Mouse (Mus musculus): ENCODE results near the gene Gab1. TPM values are rescaled to one million over a fixed set of nuclear protein-coding genes. Genes with fewer than 3 reads are reported as not detected.

The Gab1 gene
- polyA plus RNA-seq, 1 experiment from 2014 or later: 12.8 TPM

DNA sequence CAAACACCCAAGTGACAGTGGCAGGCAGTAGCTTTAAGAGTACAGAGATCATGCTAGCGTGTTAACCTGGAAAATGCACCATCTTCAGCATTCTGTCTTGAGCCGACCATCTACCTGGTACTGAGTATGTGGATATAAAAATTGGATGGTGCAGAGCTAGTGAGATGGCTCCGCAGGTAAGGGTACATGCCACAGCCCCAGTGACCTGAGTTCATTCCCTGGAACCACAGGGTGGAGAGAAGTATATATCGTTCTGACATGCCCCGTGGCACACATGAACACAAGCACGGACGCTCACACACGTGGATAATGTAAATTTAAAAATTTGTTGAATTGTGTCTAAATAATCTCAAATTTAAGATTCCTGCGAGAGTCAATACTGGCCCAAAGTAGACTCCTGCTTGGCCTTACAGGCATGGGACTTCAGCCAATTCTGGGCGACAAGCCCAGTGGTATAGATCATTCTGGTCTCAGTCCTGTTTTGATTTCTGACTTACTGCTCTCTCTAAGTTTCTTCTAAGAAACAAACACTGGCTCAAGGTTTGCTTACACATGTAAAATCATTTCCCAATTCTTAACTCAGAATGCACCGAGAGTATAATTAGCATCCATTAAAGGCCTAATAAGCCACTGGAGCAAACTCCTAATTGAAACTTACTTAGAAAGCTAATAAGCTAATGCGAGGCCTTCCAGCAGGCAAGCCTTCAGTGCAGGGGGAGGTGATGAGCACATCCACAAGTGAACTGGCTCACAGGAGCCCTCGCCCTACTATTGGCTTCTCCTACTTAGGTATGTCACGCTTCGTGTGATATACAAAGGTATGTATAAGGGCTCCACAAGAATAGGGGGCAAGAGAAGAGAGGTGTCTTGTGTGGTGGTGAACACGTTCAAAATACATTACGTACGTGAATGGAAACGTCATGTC lies 85.5 kb downstream of the Gab1 start:
- no peak overlapping the region for H3K9ac ChIP-seq
- 80% methylated on average over 19 of the region's 19 CpGs for WGBS
- H3K9me3 ChIP-seq: no peaks in the 10 kb centered on the region
- no peak overlapping the region; the same call in 1 of the 2 replicates for H3K27ac ChIP-seq (replicated peaks)
- peaks cover 28% of the 10 kb centered on the region for H3K4me1 ChIP-seq (replicated peaks)
- ATAC-seq (ENCODE audit: low read depth): peak; percentile 69; the same call in 1 of the 2 replicates
- no peaks in the 10 kb centered on the region for H3K27me3 ChIP-seq
- no peaks in the 10 kb centered on the region for H3K36me3 ChIP-seq
- H3K4me3 ChIP-seq: no peak overlapping the region
- no peak overlapping the region for H3K4me2 ChIP-seq

DNA sequence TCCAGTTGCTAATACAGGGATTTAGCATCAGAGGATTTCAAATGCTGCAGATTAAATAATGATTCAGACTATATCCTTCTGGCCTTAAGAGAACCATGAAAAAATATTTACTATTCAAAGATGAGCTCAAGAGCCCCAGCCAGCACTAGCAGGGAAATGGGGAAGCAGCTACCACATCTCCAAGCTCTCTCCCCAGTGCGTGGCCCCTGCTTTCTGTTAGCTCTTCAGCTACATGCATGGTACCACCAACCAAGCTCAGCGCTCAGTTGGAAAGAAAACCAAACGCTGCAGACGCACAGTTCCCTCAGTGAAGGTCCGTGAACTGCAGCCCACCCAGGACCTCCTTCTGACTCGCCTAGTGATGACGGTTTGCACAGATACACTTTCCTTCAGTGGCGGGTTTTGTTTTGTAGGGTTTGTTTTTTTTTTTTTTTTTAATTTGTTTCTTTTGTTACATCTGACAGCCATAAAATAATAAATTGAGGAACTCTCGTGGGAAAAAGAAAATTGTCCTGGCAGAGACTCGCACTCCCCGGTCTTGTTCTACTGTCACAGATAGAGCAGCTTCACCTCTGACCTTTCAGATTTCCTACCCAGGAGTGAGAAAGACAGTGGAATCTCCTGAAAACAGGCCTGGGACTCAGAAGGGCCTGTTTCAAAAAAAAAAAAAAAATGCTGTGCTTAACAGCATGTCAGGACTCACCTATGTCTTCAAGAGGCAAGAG lies 86.4 kb downstream of the Gab1 start:
- H3K9ac ChIP-seq: no peak overlapping the region
- no peaks in the 10 kb centered on the region for H3K36me3 ChIP-seq
- H3K27ac ChIP-seq (replicated peaks): no peak overlapping the region
- H3K27me3 ChIP-seq: no peaks in the 10 kb centered on the region
- no peaks in the 10 kb centered on the region for H3K9me3 ChIP-seq
- no peak for ATAC-seq (ENCODE audit: low read depth)
- 32% methylated on average over 11 of the region's 11 CpGs for WGBS
- H3K4me2 ChIP-seq: no peak overlapping the region
- H3K4me3 ChIP-seq: no peak overlapping the region
- peaks cover 28% of the 10 kb centered on the region for H3K4me1 ChIP-seq (replicated peaks)

DNA sequence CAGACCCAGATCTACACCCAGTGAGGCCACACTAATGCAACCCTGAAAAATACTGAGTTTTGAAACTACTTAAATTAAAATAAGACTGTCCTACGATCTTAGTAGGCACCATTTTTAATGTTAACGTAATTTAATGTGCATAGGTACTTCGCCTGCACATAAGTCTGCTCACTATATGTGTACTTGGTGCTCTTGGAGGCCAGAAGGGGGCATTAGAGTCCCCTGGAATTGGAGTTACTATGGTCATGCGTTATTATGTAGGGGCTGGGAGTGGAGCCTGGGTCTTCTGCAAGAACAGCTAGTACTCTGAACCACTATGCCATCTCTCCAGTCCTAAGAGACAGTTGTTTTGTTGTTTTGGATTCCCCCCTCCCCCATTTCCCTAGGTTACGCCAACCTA lies 88.1 kb downstream of the Gab1 start:
- no peaks in the 10 kb centered on the region for H3K9me3 ChIP-seq
- peaks cover 15% of the 10 kb centered on the region for H3K36me3 ChIP-seq
- H3K27me3 ChIP-seq: no peaks in the 10 kb centered on the region
- H3K4me2 ChIP-seq: no peak overlapping the region
- no peak overlapping the region for H3K27ac ChIP-seq (replicated peaks)
- ATAC-seq (ENCODE audit: low read depth): no peak
- 93% methylated on average over 5 of the region's 5 CpGs for WGBS
- no peak overlapping the region for H3K9ac ChIP-seq
- H3K4me3 ChIP-seq: no peak overlapping the region
- H3K4me1 ChIP-seq (replicated peaks): peaks cover 28% of the 10 kb centered on the region

DNA sequence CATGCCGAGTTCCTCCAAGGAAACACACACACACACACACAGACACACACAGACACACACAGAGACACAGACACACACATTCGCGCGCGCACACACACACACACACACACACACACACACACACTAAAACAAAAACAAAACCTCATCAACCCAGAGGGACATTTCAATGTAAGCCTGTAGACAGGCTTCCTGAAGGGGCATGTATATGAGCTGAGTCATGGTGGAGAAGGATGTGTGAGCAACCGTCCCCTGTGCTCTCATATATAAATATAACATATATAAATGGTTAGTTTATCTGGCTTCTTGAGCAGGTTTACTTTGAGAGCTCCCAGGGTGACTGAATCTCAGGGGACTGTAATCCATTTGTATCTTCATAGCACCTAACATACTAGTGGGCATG lies 91.0 kb downstream of the Gab1 start:
- no peaks in the 10 kb centered on the region for H3K9me3 ChIP-seq
- no peak for ATAC-seq (ENCODE audit: low read depth)
- H3K9ac ChIP-seq: no peak overlapping the region
- H3K36me3 ChIP-seq: peaks cover 24% of the 10 kb centered on the region
- H3K27me3 ChIP-seq: no peaks in the 10 kb centered on the region
- no peak overlapping the region for H3K4me3 ChIP-seq
- H3K27ac ChIP-seq (replicated peaks): no peak overlapping the region
- H3K4me1 ChIP-seq (replicated peaks): peaks cover 8% of the 10 kb centered on the region
- 93% methylated on average over 6 of the region's 6 CpGs for WGBS
- no peak overlapping the region for H3K4me2 ChIP-seq

DNA sequence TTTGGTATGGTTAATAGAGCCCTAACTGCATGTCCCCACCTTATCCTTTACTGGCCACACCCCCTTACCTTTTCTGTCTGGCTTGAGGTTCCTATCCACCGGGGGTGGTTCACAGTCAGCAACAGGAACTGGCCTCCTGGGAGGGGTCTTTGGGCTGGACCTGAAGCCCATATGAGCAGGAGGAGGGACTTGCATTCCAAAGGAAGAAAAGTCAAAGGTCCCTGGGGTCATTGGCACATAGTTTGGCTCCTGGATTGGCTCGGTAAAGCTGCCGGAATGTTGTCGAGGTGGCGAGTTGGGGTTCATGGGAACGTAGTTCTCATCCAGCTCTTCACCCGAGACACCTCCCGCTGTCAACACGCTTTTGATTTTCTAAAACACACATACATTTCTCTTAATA lies 95.8 kb downstream of the Gab1 start:
- no peak overlapping the region for H3K27ac ChIP-seq (replicated peaks)
- ATAC-seq (ENCODE audit: low read depth): no peak
- WGBS: 93% methylated on average over 9 of the region's 9 CpGs

DNA sequence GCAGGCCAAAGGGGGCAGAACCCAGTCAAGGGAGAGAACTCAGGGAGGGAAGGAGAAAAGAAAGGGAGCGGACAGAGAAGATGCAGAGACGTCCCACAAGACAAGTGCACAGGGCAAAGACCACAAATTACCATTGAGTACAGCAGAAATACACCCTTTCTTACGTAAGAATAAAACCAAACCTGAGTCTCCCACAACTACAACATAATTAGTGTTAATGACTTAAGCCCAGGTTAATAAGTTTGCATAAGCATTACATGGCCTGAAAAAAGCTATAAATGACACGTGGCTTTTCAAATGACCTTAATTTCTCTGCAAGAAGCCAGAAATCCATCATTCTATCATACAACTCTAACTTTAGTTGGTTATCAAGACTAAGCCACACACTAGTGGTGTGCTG lies 97.0 kb downstream of the Gab1 start:
- no peak overlapping the region for H3K4me2 ChIP-seq
- peaks cover 35% of the 10 kb centered on the region for H3K36me3 ChIP-seq
- ATAC-seq (ENCODE audit: low read depth): no peak
- 93% methylated on average over 4 of the region's 4 CpGs for WGBS
- 0 out of 2 replicates have a peak, but pooled peaks cover 9% of the 10 kb centered on the region for H3K4me1 ChIP-seq (replicated peaks)
- no peaks in the 10 kb centered on the region for H3K27me3 ChIP-seq
- H3K9ac ChIP-seq: no peak overlapping the region
- no peak overlapping the region for H3K27ac ChIP-seq (replicated peaks)
- H3K9me3 ChIP-seq: no peaks in the 10 kb centered on the region
- no peak overlapping the region for H3K4me3 ChIP-seq

More for the DNA sequence above, 95.8 kb downstream of the Gab1 start:
- Histone ChIP-seq H3K9ac (no peak overlapping the region), H3K36me3 (peaks cover 41% of the 10 kb centered on the region), H3K4me3 (no peak overlapping the region), H3K4me1 (replicated peaks) (0 out of 2 replicates have a peak, but pooled peaks cover 9% of the 10 kb centered on the region), H3K27me3 (no peaks in the 10 kb centered on the region), H3K4me2 (no peak overlapping the region), H3K9me3 (no peaks in the 10 kb centered on the region)

DNA sequence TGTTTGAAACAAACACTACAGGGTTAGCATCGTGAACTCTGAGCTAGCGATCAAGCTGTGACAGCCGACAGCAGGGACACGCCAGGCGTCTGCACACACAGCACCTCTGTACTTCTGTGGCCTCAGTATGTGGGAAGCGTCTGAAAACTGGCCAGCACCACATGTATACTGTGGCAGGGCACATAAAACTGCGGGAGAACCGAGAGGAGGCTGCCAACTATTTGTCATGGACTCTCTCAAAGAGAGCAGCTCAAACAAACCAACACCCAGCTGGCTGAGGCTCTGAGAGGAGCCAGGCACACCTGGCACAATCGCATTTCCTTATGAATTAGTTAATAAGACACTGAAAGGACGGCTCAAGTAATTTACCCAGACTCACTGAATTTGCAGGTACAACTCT lies 99.0 kb downstream of the Gab1 start:
- H3K27me3 ChIP-seq: no peaks in the 10 kb centered on the region
- no peaks in the 10 kb centered on the region for H3K9me3 ChIP-seq
- H3K4me2 ChIP-seq: no peak overlapping the region
- peaks cover 38% of the 10 kb centered on the region for H3K36me3 ChIP-seq
- no peak overlapping the region for H3K4me3 ChIP-seq
- WGBS: 48% methylated on average over 10 of the region's 10 CpGs
- no peak overlapping the region for H3K9ac ChIP-seq
- H3K27ac ChIP-seq (replicated peaks): peak overlapping the region; percentile 42; the same call in 1 of the 2 replicates
- peak; percentile 67 for ATAC-seq (ENCODE audit: low read depth)
- H3K4me1 ChIP-seq (replicated peaks): 0 out of 2 replicates have a peak, but pooled peaks cover 9% of the 10 kb centered on the region

DNA sequence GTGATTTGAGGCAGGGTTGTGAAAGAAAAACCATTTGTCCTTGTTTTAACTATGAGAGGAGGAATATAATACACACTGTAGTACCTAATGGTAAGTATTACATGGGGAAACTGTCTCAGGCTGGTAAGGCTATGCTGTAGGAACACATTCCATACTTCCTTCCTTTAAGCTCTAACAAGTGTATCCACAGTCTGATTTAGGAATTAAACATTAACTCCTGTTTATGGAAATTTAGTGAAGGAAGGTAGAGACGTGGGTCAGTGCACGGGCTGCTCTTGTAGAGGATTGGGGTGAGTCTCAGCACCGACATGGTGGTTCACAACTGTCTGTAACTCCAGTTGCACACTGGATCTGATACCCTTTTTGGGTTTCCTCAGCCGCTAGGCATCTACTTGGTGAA lies 100.0 kb downstream of the Gab1 start:
- WGBS: 93% methylated on average over 4 of the region's 4 CpGs
- Histone ChIP-seq H3K9ac (no peak overlapping the region), H3K4me1 (replicated peaks) (0 out of 2 replicates have a peak, but pooled peaks cover 9% of the 10 kb centered on the region), H3K9me3 (no peaks in the 10 kb centered on the region), H3K36me3 (peaks cover 38% of the 10 kb centered on the region), H3K4me2 (no peak overlapping the region), H3K27me3 (no peaks in the 10 kb centered on the region), H3K4me3 (no peak overlapping the region), H3K27ac (replicated peaks) (no peak overlapping the region)
- ATAC-seq (ENCODE audit: low read depth): no peak

DNA sequence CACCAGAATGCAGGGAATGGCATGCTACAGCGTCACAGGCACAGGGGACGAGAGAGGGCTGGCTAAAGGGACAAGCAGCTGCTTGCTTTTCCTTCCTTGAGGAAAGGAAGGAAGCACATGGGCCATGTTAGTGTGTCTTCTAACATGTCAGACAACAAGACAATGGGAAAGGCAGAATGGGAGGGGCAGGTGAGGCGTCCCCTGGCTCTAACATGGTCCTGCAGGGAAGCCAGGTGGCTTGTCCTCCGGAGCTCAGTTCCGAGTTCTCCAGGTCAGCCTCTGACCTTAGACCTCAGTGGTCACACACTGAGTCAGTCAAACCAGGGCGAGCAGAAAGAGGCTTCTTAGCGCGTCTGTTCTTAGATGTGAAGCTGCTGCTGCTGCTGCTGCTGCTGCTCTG lies 103.9 kb downstream of the Gab1 start:
- Histone ChIP-seq H3K9ac (no peak overlapping the region), H3K9me3 (no peaks in the 10 kb centered on the region), H3K4me1 (replicated peaks) (0 out of 2 replicates have a peak, but pooled peaks cover 6% of the 10 kb centered on the region), H3K36me3 (peaks cover 23% of the 10 kb centered on the region), H3K4me3 (no peak overlapping the region), H3K27me3 (no peaks in the 10 kb centered on the region), H3K27ac (replicated peaks) (0 out of 2 replicates have a peak overlapping the region, but pooled peaks have one; percentile 9), H3K4me2 (no peak overlapping the region)
- ATAC-seq (ENCODE audit: low read depth): no peak
- WGBS: 81% methylated on average over 8 of the region's 8 CpGs

DNA sequence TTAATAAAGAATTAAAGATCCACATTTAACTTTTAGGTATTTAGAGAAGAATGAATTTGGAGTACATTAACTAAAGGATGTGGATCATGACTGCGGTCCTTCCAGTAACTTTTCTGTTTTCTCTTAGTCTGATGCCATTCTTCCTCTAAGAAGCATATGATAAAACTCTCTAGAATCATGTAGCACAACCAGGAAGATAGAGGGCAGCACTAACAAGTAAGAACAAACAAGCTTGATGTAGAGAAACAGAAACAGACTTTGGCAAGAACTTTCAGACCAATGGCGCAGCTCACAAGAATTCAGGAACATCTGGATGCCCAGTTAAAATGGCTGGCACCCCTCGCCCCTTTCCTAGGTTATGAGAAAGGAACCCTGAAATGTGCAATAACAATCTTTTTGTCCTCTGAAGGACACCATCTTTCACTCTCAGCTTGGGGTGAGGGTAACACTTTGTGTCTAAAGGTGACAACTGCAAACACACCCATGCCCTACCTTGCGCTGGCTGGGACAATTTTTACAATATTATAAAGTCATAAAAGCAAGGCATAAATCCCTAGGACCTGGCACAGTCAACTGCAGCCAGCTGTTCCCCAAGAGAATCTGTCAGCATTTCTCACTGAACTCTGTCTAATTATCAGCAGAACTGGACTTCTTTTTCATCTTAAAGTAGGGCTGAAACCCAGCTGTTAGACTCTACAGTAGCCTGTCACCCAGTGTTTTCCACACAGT lies 107.4 kb downstream of the Gab1 start:
- Histone ChIP-seq H3K4me1 (replicated peaks) (no peaks in the 10 kb centered on the region), H3K9ac (no peak overlapping the region), H3K4me3 (no peak overlapping the region), H3K4me2 (no peak overlapping the region), H3K27me3 (no peaks in the 10 kb centered on the region), H3K9me3 (no peaks in the 10 kb centered on the region), H3K27ac (replicated peaks) (no peak overlapping the region), H3K36me3 (peaks cover 52% of the 10 kb centered on the region)
- 89% methylated on average over 4 of the region's 4 CpGs for WGBS
- ATAC-seq (ENCODE audit: low read depth): no peak

DNA sequence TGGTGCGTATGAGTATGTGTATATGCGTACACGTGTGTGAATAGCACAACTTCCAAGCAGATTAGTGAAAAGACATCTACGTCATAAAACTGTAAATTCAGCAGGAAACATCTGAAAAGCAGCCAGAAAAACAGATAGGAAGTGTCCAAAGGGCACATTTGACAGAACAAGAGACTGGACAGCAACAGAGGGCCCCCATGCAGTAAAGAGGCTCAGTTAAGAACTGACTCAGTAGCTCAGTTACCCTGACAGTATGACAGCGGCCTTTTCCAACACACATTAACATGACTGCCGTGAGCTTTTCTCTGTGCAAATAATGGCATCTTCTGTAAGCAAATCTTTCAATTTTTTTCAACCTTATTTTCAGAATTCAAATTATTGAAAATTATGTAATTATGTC lies 111.9 kb downstream of the Gab1 start:
- Histone ChIP-seq H3K9ac (no peak overlapping the region), H3K27me3 (no peaks in the 10 kb centered on the region), H3K9me3 (no peaks in the 10 kb centered on the region), H3K36me3 (peaks cover 56% of the 10 kb centered on the region), H3K4me1 (replicated peaks) (no peaks in the 10 kb centered on the region), H3K4me3 (no peak overlapping the region), H3K4me2 (no peak overlapping the region), H3K27ac (replicated peaks) (no peak overlapping the region)
- 98% methylated on average over 6 of the region's 6 CpGs for WGBS
- no peak for ATAC-seq (ENCODE audit: low read depth)
